Mouse (Mus musculus): ENCODE measurements around the gene Ghr. TPM values are rescaled to one million over a fixed set of nuclear protein-coding genes. Genes with fewer than 3 reads are reported as not detected.

The Ghr gene
- polyA plus RNA-seq, 1 experiment = 21.3 TPM

DNA sequence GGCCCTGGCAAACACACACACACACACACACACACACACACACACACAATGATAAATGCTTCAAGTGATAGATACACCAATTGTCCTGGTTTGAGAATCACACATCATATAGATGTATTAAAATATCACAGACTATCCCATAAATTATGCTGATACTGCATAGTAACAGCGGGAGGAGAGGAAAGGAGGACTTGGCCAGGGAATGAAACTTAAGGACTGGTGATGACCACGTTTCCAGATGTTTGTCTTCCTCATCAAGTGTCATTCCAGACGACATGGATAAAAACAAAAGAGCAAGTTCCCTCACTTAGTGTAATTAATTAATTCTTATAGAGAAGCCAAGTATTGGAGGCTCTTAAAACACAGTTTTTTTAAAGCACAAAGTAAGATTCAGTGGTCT lies 236.6 kb downstream of the Ghr start:
- no peak overlapping the region for H3K4me3 ChIP-seq
- H3K36me3 ChIP-seq (ENCODE audit: control insufficient read depth, insufficient read depth) = no peaks in the 10 kb centered on the region
- no peaks in the 10 kb centered on the region for H3K79me2 ChIP-seq (ENCODE audit: control insufficient read depth, insufficient read depth)
- H3ac ChIP-seq (ENCODE audit: control insufficient read depth, insufficient read length) = no peak overlapping the region
- TF ChIP-seq MYOD1 (IDR thresholded peaks at IDR 0.05; ENCODE audit: control insufficient read depth in 1 of 3, insufficient read length in 2 of 3, low read depth in 2 of 3) (no peak), USF1 (IDR thresholded peaks at IDR 0.05; ENCODE audit: low read depth) (no peak), MYOG (IDR thresholded peaks at IDR 0.05; ENCODE audit: control insufficient read depth in 1 of 3, insufficient read depth in 1 of 3, insufficient read length in 2 of 3, low read depth in 2 of 3) (no peak), SRF (IDR thresholded peaks at IDR 0.05; ENCODE audit: control insufficient read depth, insufficient read length, low read depth) (no peak), TCF3 (IDR thresholded peaks at IDR 0.05; ENCODE audit: insufficient read length, low read depth) (no peak), E2F4 (IDR thresholded peaks at IDR 0.05; ENCODE audit: insufficient read depth) (no peak), REST (IDR thresholded peaks at IDR 0.05; ENCODE audit: insufficient read depth, insufficient read length) (no peak), TCF12 (IDR thresholded peaks at IDR 0.05; ENCODE audit: insufficient read depth, poor library complexity, severe bottlenecking) (no peak), CEBPB (IDR thresholded peaks at IDR 0.05; ENCODE audit: insufficient read depth, poor library complexity, severe bottlenecking) (no peak), POLR2A (IDR thresholded peaks at IDR 0.05; ENCODE audit: insufficient read length, low read depth) (no peak), MAX (IDR thresholded peaks at IDR 0.05; ENCODE audit: low read depth) (no peak), POLR2AphosphoS2 (IDR thresholded peaks at IDR 0.05; ENCODE audit: insufficient read length, low read depth) (no peak)
- no peak overlapping the region for H3K4me2 ChIP-seq (ENCODE audit: low read depth)
- no peaks in the 10 kb centered on the region for H3K27me3 ChIP-seq (ENCODE audit: control insufficient read depth, insufficient read depth, insufficient read length)

DNA sequence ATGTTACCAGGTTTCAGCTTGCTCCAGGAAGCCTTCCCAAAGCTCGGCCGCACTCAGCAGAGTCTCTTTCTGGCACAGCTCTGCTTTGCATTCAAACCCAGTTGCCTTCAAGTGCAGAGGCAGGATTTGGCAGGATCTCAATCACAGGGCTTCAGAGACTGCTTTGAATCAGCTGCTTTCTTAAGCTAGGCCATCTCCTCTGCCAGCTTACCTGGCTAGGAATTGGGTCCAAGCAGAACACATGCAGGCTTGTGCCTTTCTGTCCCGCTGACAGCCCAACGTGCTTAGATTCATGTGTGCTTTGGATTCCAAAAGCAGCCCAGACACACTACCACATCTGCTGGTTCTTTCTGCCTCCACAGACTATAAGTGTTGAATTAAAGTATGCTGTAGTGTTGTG lies 238.7 kb downstream of the Ghr start:
- TF ChIP-seq CEBPB (IDR thresholded peaks at IDR 0.05; ENCODE audit: insufficient read depth, poor library complexity, severe bottlenecking) = no peak
- no peak for TF ChIP-seq POLR2A (IDR thresholded peaks at IDR 0.05; ENCODE audit: insufficient read length, low read depth)
- TF ChIP-seq POLR2AphosphoS2 (IDR thresholded peaks at IDR 0.05; ENCODE audit: insufficient read length, low read depth) = no peak
- TF ChIP-seq MYOG (IDR thresholded peaks at IDR 0.05; ENCODE audit: control insufficient read depth in 1 of 3, insufficient read depth in 1 of 3, insufficient read length in 2 of 3, low read depth in 2 of 3) = no peak
- TF ChIP-seq MYOD1 (IDR thresholded peaks at IDR 0.05; ENCODE audit: control insufficient read depth in 1 of 3, insufficient read length in 2 of 3, low read depth in 2 of 3) = no peak
- no peak for TF ChIP-seq SRF (IDR thresholded peaks at IDR 0.05; ENCODE audit: control insufficient read depth, insufficient read length, low read depth)
- no peak for TF ChIP-seq TCF3 (IDR thresholded peaks at IDR 0.05; ENCODE audit: insufficient read length, low read depth)
- no peak for TF ChIP-seq MAX (IDR thresholded peaks at IDR 0.05; ENCODE audit: low read depth)
- TF ChIP-seq TCF12 (IDR thresholded peaks at IDR 0.05; ENCODE audit: insufficient read depth, poor library complexity, severe bottlenecking) = no peak
- TF ChIP-seq E2F4 (IDR thresholded peaks at IDR 0.05; ENCODE audit: insufficient read depth) = no peak
- no peak for TF ChIP-seq USF1 (IDR thresholded peaks at IDR 0.05; ENCODE audit: low read depth)
- TF ChIP-seq REST (IDR thresholded peaks at IDR 0.05; ENCODE audit: insufficient read depth, insufficient read length) = no peak
- Histone ChIP-seq H3K36me3 (ENCODE audit: control insufficient read depth, insufficient read depth) (peaks cover 6% of the 10 kb centered on the region), H3K79me2 (ENCODE audit: control insufficient read depth, insufficient read depth) (no peaks in the 10 kb centered on the region), H3K4me3 (no peak overlapping the region), H3ac (ENCODE audit: control insufficient read depth, insufficient read length) (no peak overlapping the region), H3K4me2 (ENCODE audit: low read depth) (no peak overlapping the region), H3K27me3 (ENCODE audit: control insufficient read depth, insufficient read depth, insufficient read length) (no peaks in the 10 kb centered on the region)

DNA sequence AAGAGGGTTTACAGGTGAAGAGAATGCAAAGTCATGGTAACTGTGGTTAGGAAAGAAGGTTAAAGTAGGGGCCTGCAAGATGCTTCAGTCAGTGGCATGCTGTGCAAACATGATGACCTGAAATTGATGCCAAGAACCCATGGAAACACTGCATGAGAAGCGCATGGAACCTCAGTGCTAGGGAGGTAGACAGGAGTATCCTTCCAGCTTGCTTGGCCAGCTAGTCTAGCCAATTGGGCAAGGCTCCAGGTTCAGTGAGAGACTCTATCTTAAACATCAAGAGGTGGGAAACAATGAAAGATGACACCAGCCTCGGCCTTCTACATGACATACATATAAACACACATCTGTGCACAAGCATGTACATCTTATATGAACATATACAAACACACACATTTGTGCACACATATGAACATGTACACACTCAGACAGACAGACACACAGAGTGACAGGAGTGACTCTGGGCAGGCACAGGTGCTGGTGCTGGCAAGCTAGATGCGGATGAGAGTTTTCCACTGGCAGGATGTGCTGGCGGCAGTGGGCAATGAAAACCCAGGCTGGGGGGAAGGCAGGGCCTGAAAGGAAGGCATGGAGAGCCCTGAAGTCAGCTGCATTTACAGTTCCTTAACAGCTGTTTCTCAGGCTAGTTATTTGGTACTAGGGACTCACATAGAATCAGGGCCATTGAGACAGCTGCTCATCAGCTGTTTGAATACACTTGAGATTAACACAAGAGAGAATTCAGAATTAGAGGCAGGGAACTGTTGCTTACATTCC lies 241.3 kb downstream of the Ghr start:
- Histone ChIP-seq H3K79me2 (ENCODE audit: control insufficient read depth, insufficient read depth) (no peaks in the 10 kb centered on the region), H3ac (ENCODE audit: control insufficient read depth, insufficient read length) (no peak overlapping the region), H3K4me2 (ENCODE audit: low read depth) (no peak overlapping the region), H3K27me3 (ENCODE audit: control insufficient read depth, insufficient read depth, insufficient read length) (no peaks in the 10 kb centered on the region), H3K4me3 (no peak overlapping the region), H3K36me3 (ENCODE audit: control insufficient read depth, insufficient read depth) (peaks cover 17% of the 10 kb centered on the region)
- TF ChIP-seq MYOG (IDR thresholded peaks at IDR 0.05; ENCODE audit: control insufficient read depth in 1 of 3, insufficient read depth in 1 of 3, insufficient read length in 2 of 3, low read depth in 2 of 3) = peak; percentile 59 to 95 (median 74)
- no peak for TF ChIP-seq SRF (IDR thresholded peaks at IDR 0.05; ENCODE audit: control insufficient read depth, insufficient read length, low read depth)
- peak; percentile 82 for TF ChIP-seq TCF12 (IDR thresholded peaks at IDR 0.05; ENCODE audit: insufficient read depth, poor library complexity, severe bottlenecking)
- no peak for TF ChIP-seq TCF3 (IDR thresholded peaks at IDR 0.05; ENCODE audit: insufficient read length, low read depth)
- peak in 2 of 3 experiments; percentile 80 to 82 for TF ChIP-seq MYOD1 (IDR thresholded peaks at IDR 0.05; ENCODE audit: control insufficient read depth in 1 of 3, insufficient read length in 2 of 3, low read depth in 2 of 3)

DNA sequence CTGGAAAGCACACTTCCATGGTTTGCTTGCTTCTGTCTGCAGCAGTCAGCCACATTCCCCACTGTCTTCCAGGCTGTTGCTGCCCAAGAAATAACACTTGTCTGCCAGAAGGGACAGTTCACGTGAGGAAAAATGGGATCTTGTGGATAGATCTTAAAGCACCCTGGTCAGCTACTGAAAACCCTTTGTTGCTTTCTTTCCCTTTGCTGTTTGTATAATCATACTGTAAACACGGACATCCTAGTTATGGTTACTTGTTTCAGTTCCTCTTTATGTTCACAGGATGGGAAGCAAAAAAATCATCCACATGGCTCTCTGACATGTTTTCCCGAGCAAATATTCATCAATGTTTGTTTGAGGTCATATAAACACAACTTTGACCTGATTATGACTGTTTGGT lies 243.4 kb downstream of the Ghr start:
- Histone ChIP-seq H3ac (ENCODE audit: control insufficient read depth, insufficient read length) (no peak overlapping the region), H3K79me2 (ENCODE audit: control insufficient read depth, insufficient read depth) (no peaks in the 10 kb centered on the region), H3K27me3 (ENCODE audit: control insufficient read depth, insufficient read depth, insufficient read length) (no peaks in the 10 kb centered on the region), H3K4me2 (ENCODE audit: low read depth) (no peak overlapping the region), H3K36me3 (ENCODE audit: control insufficient read depth, insufficient read depth) (peaks cover 17% of the 10 kb centered on the region), H3K4me3 (no peak overlapping the region)
- TF ChIP-seq REST (IDR thresholded peaks at IDR 0.05; ENCODE audit: insufficient read depth, insufficient read length) (no peak), POLR2A (IDR thresholded peaks at IDR 0.05; ENCODE audit: insufficient read length, low read depth) (no peak), POLR2AphosphoS2 (IDR thresholded peaks at IDR 0.05; ENCODE audit: insufficient read length, low read depth) (no peak), TCF12 (IDR thresholded peaks at IDR 0.05; ENCODE audit: insufficient read depth, poor library complexity, severe bottlenecking) (no peak), E2F4 (IDR thresholded peaks at IDR 0.05; ENCODE audit: insufficient read depth) (no peak), TCF3 (IDR thresholded peaks at IDR 0.05; ENCODE audit: insufficient read length, low read depth) (no peak)

DNA sequence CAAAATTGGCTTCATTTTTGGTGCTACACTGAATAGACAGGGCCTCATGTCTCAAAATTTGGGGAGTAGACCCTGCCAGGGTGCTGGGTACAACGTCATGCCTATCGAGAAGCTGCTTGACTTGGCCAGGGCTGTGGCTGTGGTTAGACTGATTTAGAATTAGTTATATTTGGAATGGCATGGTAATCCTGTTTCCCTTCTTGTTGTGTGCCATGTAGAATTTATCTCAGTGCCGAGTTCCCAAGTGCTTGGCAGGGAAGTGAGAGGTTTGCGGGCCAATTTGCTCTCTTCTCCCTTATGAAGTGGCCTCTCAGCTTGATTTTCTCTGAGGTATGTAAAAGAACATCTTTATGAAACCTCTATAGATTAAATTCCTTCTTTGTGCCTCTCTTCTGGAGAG lies 250.8 kb downstream of the Ghr start:
- H3ac ChIP-seq (ENCODE audit: control insufficient read depth, insufficient read length) = no peak overlapping the region
- H3K4me3 ChIP-seq = no peak overlapping the region
- H3K27me3 ChIP-seq (ENCODE audit: control insufficient read depth, insufficient read depth, insufficient read length) = no peaks in the 10 kb centered on the region
- H3K36me3 ChIP-seq (ENCODE audit: control insufficient read depth, insufficient read depth) = peaks cover 8% of the 10 kb centered on the region
- no peak overlapping the region for H3K4me2 ChIP-seq (ENCODE audit: low read depth)
- TF ChIP-seq MYOD1 (IDR thresholded peaks at IDR 0.05; ENCODE audit: control insufficient read depth in 1 of 3, insufficient read length in 2 of 3, low read depth in 2 of 3) (no peak), MYOG (IDR thresholded peaks at IDR 0.05; ENCODE audit: control insufficient read depth in 1 of 3, insufficient read depth in 1 of 3, insufficient read length in 2 of 3, low read depth in 2 of 3) (no peak), CEBPB (IDR thresholded peaks at IDR 0.05; ENCODE audit: insufficient read depth, poor library complexity, severe bottlenecking) (no peak), SRF (IDR thresholded peaks at IDR 0.05; ENCODE audit: control insufficient read depth, insufficient read length, low read depth) (no peak), MAX (IDR thresholded peaks at IDR 0.05; ENCODE audit: low read depth) (no peak), TCF12 (IDR thresholded peaks at IDR 0.05; ENCODE audit: insufficient read depth, poor library complexity, severe bottlenecking) (no peak), USF1 (IDR thresholded peaks at IDR 0.05; ENCODE audit: low read depth) (no peak), POLR2AphosphoS2 (IDR thresholded peaks at IDR 0.05; ENCODE audit: insufficient read length, low read depth) (no peak), REST (IDR thresholded peaks at IDR 0.05; ENCODE audit: insufficient read depth, insufficient read length) (no peak)
- H3K79me2 ChIP-seq (ENCODE audit: control insufficient read depth, insufficient read depth) = no peaks in the 10 kb centered on the region

All from myocyte (in vitro differentiated cells).